Mouse (Mus musculus): Measurements from ENCODE around the gene Hsf2.
"Not testable (repeated sequence)": the region's sequence is repeated elsewhere in the genome, so short reads cannot be mapped to it uniquely, and the experiment has no call there.

Hsf2 gene

GRCm38 (mm10) chr10:57532218-57533101 is 46.3 kb downstream of the Hsf2 start, which contains the start of gene Serinc1:
TSS of gene Serinc1 (minus strand) at chr10:57532530.
- peak; percentile 96 for DNase-seq (ENCODE audit: low spot score)

GRCm38 (mm10) chr10:57543890-57544289 is 57.7 kb downstream of the Hsf2 start:
- DNase-seq (ENCODE audit: low spot score) = not testable (repeated sequence)

- peak; percentile 57 for DNase-seq (ENCODE audit: low spot score)
Observed at GRCm38 (mm10) chr10:57549631-57550030, 63.4 kb downstream of the Hsf2 start.

- DNase-seq (ENCODE audit: low spot score) = no peak
Observed at GRCm38 (mm10) chr10:57553719-57554118, 67.5 kb downstream of the Hsf2 start.

- DNase-seq (ENCODE audit: low spot score) = no peak
Observed at GRCm38 (mm10) chr10:57557597-57557996, 71.4 kb downstream of the Hsf2 start.

Data from layer of hippocampus, adult 11-12 months (tissue).